Mouse (Mus musculus) retina, adult 2 months (tissue): ENCODE measurements at regions not wholly inside any gene's neighbourhood (a gene's known extent, or its start where the extent isn't known, plus 50 kb on each side); places are given as distances from the start of the nearest gene placed in this dataset.
"Not testable (repeated sequence)": the region's sequence is repeated elsewhere in the genome, so short reads cannot be mapped to it uniquely, and the experiment has no call there.

ENCODE experiments used
- DNase-seq: peaks from one replicate; pipeline ENCODE4 v3.0.0-alpha.2; 2012; ENCODE audit warnings: low read depth, low spot score

DNA sequence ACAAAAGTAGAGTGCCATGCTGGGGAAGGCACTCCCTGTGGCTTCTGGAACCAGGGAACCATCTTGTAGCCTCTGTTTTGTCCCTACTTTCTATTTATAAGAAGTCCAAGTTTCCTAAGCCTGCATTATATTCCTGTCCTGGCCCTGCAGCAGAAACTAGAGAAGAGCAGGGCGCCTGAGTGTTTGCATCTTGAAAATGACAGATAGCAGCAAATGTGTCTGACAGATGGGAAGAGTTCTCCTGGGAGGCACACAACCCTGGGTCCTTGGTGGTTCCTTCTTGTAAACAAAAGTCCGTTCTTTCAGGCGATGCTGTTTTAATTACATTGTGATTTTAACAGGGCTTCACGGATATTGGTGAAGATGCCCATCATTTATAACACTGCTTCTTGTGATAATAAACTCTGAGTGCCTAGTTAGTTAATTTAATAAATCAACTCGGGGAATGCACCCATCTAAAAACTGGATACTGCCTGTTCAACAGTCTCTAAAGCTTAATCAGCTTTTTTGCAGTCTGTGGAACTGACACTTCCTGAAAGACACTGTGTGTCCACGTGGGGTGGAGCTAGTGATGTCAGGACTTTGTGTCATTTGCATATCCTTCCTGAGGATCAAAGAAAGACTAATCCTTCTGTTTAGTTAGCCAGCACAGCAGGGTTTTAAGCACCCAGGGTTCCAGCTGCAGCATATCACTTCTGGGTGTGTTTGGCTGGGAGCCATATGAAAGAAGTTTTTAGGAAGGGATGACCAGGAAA is 188.3 kb upstream of the Ccdc54 start:
- DNase-seq: peak; percentile 54

DNA sequence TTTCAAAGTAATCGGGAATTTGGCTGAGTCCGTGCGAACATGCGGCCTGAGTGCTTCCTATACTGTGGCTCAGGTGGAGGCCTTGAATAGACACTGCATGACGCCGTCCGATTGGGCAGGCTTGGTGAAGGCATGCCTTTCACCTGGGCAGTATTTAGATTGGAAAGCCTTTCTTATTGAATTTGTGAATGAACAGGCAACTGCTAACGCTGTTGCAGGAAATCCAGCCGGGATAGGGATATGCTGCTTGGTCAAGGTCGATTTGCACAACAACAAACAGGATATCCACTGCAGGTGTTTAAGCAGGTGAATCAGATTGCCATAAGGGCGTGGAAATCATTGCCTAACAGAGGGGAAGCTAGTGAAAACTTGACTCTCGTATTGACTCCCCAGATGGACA is 183.7 kb upstream of the Ccdc54 start:
- DNase-seq: not testable (repeated sequence)

DNA sequence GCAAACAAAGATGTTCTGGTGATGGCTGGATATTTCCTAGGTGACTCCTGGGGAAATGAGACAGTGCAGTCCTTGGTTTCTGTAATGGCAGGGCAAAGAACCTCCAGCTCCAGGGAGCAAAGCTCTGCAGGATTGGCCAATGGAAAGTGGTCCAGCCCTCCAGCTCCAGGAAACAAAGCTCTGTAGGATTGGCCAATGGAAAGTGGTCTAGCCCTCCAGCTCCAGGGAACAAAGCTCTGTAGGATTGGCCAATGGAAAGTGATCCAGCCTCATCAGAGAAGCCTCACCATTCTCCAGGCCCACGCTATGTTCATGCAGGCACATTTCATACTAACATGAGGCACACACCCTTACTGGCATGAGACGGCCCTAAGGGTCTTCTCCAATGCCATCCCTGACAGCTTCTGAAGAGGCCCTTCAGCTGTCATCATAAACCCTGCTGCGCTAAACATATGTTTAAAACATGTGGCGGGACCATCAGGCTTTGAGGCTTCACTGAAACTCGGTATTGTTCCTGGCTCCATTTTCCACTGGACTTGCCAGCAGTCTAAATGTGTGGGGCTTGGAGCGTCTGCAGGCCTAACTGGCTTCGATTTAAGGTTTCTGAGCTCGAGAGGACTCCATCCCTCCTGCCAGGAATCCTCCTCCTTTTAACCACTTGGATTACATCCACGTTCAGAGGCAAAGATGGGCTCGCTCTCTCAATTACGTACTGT is 175.3 kb upstream of the Ccdc54 start:
- no peak for DNase-seq

DNA sequence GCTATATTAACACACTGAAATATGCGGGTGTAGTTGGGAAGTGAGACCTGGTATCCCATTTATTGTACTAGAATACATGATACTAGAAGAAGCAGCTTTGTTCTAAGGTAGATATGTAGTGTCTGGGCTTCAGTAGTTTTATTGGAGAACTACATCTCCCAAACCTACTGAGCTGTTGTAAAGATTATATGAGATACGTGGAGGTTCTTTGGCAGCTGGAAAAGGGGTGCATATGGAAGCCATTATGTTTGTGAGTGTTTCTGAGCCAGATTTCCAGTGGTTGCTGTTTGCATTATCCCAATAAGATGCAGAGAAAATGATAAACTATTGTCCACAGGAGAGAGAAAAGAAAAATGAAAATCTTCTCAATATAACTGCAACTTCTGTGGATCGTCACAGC is 171.1 kb upstream of the Ccdc54 start:
- DNase-seq: no peak

DNA sequence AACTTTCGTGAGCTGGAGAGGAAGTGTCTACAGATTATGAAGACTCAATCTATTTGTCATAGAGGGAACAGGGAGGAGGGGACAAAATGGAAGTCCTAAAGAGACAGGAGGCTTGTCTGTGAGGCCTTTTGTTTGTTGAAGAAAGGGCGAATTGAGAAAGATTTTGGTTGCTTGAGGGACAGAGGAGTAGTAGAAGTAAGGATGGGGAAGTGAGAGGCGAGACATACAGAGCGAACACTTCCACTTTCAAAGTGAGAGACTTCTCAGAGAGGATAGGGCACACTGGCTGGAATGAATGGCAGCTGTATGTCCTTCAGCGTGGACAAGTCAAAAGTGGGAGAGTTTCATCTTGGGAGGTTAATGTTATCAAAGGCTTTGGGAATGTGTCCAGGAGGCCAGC is 169.0 kb upstream of the Ccdc54 start:
- no peak for DNase-seq

DNA sequence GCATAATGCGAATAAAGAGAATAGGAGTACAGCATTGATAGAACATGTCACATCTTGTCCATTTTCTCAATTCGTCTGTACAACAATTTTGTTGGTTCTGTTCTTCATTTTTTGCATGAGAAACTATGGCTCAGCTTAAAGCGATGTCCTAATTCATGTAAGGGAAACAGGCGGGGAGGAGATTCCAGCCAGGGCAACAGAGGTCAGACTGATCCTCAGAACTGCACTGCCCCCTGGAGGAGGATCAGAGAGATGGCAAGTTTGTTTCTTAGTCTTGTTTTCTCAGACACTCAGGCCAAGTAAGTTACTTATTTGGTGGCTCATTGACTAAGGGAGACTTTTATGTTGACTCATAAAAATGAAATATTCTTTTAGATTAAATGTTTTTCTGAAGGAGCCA is 165.7 kb upstream of the Ccdc54 start:
- DNase-seq: no peak

DNA sequence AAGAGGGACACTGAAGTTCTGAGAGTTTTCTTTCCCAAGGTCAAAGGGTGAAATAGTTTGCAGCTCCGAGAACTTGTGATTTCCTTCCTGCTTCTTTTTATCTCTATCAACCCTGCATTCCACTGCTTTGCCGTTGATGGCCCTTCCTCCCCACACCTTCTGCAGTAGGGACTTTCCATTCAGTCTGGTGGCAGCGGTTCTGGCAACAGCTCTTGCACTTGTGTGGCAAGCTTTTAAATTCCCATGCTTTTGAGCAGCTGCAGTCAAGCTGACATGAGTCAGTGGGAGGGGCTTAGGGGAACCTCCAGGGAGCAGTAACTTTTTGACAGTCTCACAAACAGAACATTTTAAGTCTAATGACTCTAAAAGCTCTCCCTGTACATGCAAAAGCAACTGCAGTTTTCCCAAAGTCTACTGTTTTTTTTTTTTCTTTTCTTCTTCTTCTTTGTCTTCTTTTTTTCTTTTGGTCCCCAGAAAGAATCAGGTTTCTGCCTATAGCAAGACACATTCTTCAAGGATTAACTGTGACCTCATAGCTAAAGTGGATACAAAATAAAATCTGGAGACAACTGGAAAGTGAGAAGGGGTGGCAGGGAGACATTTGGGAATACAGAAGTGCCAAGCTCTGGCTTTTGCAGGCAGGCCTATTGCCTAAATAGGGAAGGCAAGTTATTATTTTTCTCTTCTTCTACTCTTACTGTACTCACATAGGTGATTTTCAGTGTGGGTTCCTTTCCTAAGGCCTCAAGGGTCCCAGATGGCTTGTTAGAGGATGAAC is 162.8 kb upstream of the Ccdc54 start:
- DNase-seq: no peak

DNA sequence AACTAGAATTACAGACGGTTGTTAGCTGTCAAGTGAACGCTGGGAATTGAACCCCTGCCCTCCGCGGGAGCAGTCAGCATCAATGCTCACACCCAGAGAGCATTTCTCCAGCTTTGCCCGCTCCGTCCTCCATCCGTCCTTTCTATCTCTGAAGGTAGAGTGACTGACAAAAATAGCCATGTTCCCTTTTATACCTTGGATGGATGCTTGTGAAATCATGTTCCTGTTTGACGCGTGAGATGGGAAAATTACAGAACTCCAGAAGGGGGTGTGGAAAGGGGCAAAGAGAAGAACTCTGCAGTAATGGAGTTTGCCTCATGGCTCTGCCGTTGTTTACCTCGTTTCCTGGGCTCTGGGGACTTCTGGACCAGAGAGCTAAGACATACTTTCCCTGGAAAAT is 162.1 kb upstream of the Ccdc54 start:
- no peak for DNase-seq

DNA sequence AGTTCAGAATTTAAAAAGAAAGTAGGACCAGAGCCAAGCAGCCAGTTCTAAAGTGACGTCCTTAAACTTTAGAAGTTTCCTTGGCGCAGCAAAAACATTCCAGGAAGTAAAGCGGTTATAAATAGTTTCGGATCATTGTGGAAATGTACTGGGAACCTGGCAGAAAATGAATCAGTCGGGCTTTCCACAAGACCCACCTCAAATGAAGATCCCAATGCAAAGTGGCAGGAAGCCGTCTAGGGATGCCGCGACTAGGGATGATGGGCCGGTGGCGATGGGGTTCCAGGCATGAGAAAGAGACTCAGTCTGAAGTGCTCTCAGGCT is 161.3 kb upstream of the Ccdc54 start:
- no peak for DNase-seq

DNA sequence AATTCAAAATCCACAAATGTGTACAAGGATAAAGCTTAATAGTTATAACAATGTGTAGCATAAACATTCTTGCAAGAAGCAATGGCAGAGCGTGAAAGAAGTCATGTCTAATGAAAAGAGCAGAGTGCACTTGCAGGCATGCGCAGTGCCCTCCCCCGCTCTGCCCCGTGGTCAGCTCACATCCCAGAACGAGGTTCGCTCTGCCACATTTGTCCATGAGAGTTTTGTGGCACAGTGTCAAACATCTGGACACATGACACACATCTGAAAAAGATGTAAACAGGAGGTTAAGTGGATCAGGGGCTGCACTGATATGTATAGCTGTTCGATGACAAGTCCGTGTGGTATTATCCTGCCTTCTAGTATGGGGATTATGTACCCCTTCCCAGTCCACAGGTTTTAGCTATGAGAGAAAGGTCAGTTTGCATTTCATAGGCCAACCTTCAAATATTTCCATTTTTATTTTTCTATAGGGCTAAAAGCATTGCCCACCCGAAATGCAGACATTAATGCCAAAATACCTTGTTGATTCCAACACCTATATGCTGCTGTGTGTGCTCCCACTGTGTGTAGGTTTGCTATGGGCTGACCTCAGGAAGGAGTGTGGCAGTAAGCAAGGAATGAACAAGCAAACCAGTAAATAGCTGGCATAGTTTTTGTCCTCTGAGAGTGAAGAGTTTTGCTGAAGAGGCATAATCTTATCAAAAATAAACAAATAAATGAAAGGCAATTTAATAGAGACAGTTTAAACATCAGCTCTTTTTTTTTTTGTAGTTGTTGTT is 160.7 kb upstream of the Ccdc54 start:
- no peak for DNase-seq

DNA sequence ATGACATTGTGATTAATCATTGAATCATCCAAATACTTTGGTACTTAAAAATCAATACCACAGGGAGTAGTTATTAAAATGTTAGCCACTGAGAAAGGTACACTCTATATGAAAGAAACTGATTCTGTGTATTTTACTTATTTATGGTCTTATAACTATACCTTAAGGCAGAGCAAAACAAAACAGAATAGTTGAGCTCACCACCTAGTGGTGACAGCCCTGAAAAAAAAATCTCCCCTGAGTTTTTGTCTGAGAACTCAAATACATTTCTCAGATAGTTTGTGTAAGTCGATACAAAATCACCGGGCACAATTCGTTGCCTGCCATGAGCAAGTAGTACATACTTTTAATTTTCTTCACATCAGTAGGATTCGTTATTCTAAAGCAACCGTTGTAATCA is 156.7 kb upstream of the Ccdc54 start:
- DNase-seq: no peak

DNA sequence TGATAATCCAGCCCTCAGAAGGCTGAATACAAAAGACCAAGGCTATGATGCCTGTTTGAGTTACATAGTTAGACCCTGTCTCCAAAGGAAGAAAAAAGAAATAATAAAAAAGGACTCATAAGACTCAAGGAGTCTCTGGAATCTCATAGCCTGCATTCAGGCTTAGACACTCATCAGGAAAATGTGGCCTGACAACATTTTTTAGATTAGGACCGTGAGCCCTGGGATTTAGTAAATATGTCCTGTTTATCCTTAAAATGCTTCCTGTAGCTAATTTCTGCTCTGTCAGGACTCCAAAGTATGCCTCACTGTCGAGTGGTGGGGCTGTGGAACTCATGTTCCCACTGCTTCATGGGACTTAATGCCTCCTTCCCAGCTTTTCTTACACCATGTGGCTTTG is 154.8 kb upstream of the Ccdc54 start:
- DNase-seq: no peak

DNA sequence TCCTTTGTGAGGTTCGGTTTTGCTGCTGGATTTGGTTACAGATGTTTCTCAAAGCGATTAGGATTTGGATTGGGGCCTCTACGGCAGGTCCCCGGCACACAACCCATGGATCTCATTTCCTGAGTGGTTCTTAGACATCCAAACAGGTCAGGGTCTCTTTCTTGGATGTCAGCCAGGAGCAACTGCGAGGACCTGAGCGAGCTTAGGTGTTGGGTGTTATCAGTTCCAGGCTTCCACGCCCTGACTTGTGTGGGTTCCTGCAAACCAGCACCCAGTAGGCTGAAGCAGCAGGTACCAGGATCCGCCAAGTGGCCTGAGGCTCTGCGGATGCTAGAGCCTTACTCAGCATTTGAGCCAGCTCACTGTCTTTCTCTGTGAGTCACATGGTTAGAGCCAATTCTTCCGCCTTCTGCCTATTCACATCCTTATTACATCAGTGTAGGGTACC is 146.5 kb upstream of the Ccdc54 start:
- no peak for DNase-seq

DNA sequence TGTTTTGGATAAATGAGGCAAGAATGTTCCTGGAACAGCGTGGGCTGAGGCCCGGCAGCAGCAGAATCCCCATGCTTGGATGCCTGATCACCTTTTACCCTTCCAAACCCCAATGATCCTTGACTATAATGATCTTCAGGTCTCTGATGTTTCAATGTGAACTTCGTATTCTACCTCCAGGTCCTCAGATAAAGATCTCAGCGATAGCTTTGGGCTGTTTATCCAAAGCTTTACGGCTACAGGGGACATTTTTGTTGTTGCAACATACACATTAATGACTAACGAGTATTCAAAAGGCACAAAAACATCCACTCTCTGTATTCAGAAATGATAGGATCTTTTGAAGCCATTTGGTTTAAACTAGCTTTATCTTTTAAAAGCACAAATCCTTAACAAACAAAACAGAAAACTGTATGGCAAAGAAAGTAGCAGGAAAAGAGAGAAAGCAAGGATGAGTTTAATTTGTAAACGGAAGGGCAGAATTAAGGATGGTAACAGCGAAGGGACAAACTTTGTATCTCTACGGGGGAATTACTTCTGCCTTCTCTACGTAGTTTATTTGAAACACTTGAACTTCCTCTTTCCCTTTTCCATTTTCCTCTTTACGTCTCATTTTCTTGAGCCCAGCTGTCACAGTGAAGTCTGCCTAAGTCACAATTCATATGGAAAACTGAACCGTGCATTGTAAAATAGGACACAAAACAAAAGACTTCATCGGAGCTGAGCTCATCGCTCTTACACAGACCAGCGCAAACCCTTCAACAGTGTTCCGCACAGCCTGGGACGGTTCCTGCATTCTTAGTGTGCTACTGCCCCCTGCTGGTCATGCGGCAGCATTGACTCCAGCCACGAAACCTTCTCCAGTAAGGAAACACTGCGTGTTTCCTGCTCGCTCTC is 145.4 kb upstream of the Ccdc54 start:
- peak; percentile 80 for DNase-seq

DNA sequence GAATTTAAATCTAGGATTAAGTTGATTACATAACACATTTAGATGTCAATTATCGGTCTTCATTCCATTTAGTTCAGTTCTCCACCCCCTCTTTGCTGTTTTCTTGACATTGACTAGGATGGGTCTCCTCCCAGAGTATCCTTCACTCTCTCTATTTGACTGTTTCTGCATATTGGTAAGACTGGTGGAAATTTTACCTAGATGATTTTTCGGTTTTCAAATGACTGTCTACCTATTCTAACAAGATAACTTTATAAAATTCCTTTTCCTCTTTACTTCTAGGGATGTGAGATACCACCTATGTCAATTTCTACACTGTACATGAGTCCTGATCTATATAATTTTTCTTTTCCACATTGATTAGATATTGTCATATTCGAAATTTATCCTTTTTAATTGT is 142.4 kb upstream of the Ccdc54 start:
- DNase-seq: no peak

DNA sequence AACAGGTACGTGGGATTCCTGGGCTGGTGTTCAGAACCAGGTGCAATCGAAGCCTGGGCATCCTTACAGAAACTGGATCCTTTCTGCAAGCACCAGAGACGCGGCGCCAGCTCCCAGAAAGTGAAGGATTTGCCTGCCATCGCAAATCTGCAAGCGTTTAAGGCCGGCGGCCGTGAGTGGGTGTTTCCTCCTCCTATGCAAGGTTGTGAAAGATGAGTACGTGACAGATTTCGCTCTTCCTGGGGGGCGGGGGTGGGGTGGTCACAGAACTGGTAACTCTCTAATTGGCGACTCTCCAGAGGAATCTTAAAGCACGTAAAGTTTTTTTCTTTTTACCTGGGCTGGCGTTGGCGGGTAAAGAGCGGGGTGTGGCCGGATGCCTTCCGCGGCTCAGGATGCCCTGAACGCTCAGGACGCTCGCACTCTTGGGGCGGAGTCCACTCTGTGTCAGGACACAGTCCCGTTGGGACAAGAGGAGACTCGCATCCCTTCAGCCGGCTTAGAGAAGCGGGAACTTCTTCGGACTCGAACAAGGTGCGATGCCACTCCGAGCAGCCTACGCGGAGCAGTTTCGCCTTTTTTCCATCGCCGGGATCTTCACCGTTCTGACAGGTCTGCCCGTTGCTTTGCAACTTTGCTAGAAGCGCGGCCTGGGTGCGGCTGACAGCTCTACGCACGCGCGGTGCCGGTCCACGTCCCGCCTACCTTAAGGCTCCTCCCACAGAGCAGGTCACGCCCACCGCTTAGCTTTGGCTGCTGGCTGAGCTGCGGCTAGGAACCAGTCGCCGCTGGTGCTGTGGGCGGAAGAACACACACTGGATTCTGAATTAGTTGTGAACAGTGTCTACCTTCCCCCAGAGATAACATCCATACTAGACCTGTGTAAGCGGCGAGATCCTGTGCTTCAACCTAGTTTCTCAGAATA is 141.4 kb upstream of the Ccdc54 start:
- DNase-seq: peak; percentile 81

DNA sequence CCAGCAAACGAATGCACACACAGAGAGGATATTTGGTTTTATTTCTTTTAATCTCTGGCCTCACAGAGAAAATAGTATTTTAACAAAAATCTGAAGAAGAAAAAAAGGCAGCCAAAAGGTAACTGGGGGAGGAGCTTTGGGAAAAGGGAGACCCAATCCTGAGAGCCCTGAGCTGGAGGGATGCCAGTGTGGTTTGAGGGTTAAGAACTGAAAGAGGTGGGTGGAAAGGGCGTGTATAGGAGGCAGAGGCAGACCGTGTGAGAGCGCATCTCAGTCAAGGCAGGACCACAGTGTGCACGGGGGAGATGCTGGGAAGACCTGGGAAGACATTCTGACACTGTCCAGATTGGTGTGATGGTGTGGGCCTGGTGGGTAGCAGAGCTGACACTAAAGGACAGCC is 138.4 kb upstream of the Ccdc54 start:
- DNase-seq: no peak

DNA sequence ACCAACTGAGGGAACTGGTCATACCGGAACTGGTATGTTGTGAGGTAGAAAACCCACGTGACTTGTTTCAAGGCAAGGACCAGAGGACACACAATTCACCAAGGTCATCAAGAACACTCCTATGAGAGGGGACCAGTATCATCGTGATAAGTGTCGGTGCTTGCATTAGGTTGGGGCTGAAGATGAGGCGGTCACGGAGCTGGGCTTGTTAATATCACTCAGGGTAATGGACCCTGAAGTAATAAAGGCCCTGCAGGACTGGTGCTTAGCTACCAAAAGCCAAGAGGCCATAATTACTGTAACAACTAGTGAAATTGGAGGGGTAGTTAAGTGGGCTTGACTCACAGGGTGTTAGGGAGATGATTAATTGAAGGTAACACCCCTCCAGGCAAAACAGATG is 132.2 kb upstream of the Ccdc54 start:
- DNase-seq: no peak

DNA sequence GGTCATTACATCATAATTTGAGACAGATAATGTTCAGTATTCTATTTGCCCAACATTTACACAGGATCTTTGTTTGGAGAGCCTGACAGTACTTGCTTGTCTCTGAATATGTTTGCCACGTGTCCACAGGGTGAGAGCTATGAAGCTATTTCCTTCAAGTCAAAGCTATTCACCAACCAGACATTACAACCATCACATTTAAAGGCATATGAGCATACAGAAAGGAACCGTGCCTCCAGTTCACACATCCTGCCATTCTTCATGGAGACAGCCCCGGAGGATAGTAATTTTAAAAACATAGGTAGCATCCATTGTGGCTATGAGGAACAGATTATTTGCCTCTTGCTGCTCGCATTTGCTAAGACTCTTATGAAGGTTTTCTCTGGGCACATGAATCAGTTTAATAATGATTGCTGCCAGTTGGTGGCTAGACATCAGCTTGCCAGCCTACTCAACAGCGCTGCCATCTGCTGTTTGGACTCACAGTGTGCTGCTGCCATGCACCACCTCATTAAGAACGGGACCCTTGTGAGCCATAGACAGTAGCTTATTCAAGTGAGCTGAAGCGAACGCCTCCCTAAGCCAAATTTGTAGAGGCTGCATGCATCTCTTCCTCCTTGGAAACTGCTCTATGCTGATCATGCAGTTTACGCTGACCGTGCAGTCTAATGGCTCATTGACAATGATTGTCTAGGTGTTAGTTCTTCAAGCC is 126.5 kb upstream of the Ccdc54 start:
- DNase-seq: no peak
